Mouse (Mus musculus): ENCODE data around the gene Abca8a.
"Not testable (repeated sequence)": the region's sequence is repeated elsewhere in the genome, so short reads cannot be mapped to it uniquely, and the experiment has no call there.

Gene Abca8a

GRCm38 (mm10) chr11:109987460-109988072 is 108.2 kb downstream of the Abca8a start:
- DNase-seq (ENCODE audit: low spot score), result not testable (repeated sequence)

DNA sequence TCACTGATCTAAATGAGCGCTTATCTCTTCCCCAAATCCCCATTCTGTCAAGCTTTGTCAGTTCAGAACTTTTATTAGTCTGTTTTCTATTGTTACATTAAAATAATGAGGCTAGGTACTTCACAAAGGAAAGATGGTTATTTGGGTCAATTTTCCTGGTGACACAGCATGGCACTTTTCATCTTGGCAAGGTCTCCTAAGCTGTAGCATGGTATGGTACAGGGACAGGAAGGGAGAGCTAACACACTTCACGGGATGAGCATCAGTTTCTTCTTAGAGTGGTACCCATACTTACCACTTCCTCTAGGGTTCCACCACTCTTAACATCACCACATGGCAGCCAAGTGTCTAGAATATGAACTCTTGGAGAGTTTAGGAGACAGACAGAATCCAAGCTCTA is 113.9 kb downstream of the Abca8a start:
- DNase-seq (ENCODE audit: low spot score), result no peak

Measured in c-Kit-positive CD71-positive TER-119-positive erythroid progenitor cells, embryonic 14.5 days (primary cell).